Mouse (Mus musculus) bone marrow macrophage, adult 2 months (primary cell): ENCODE results near the gene Iqcb1. TPM values are rescaled to one million over a fixed set of nuclear protein-coding genes. Genes with fewer than 3 reads are reported as not detected.
A peak's percentile ranks its signal among the peaks of the same experiment; 100 is the strongest.
"Not testable (repeated sequence)": the region's sequence is repeated elsewhere in the genome, so short reads cannot be mapped to it uniquely, and the experiment has no call there.

Experiments
- H3K27ac ChIP-seq: 2 replicates; pipeline ENCODE4 v1.5.1; 2012; ENCODE audit warnings: low read depth, low read length; ENCODE audit not compliant: insufficient read depth
- H3K4me1 ChIP-seq: 2 replicates; pipeline ENCODE4 v1.6.1; 2012; ENCODE audit warnings: low read length; ENCODE audit not compliant: control insufficient read depth, insufficient read depth
- H3K4me3 ChIP-seq: 2 replicates; pipeline ENCODE4 v1.5.1; 2012; ENCODE audit warnings: mild to moderate bottlenecking, low read length, moderate library complexity; ENCODE audit not compliant: insufficient read depth
- CTCF ChIP-seq: IDR thresholded peaks from 2 replicates; pipeline ENCODE4 v1.5.1; 2012; ENCODE audit warnings: low read depth, mild to moderate bottlenecking, low read length, moderate library complexity
- POLR2A ChIP-seq: IDR thresholded peaks from 2 replicates; pipeline ENCODE4 v1.6.1; 2012; ENCODE audit warnings: mild to moderate bottlenecking, low read depth, low read length, borderline replicate concordance
- polyA plus RNA-seq: library from polyadenylated mRNA; stranded (reverse); fragments of >200 nt; gene quantifications from 2 replicates; pipeline ENCODE4 v1.2.4, GENCODE M21; 2012; ENCODE audit not compliant: missing spikeins, insufficient read depth, insufficient read length

Gene Iqcb1
- polyA plus RNA-seq, 1 experiment, result 6.9 TPM

DNA sequence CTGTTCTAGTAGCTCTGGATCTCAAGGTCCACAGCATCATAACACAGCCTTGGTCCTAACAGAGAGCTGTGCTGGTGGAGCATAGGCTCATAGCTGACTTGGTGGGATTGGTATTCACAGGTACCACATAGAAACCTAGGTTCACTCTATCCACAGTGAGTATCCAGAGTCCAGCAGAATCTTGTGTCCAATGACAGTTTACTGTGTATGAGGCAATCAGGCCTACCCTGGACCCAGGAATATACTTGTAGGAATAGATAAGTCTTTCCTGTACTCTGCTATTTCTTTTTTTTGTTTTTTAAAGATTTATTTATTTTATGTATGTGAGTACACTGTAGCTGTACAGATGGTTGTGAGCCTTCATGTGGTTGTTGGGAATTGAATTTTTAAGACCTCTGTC lies 11.3 kb upstream of the Iqcb1 start:
- H3K4me1 ChIP-seq, result peaks cover 5% of the 10 kb centered on the region
- H3K4me3 ChIP-seq, result no peak overlapping the region
- TF ChIP-seq CTCF (no peak), POLR2A (no peak)
- H3K27ac ChIP-seq, result no peak overlapping the region

DNA sequence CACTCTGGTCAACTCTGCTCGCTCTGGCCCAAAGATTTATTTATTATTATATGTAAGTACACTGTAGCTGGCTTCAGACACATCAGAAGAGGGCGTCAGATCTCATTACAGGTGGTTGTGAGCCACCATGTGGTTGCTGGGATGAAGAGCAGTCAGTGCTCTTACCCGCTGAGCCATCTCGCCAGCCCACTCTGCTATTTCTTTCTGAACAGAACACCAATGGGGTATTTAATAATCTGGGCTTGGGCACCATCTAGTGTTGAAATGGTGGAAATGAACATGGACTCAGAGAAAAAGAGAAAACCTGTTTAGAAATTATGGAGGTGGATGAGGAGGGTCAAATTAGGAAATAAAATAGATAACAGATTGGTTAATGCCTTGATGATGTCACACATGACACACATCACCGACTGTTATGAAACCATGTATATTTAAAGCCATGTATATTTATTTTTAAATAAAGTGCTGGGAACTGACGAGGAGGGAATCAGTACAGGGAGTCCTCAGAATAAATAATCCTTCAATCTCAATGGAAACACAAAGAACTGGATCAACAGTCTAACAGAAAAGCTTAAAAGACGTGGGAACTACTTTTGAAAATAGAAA lies 10.8 kb upstream of the Iqcb1 start:
- TF ChIP-seq POLR2A (no peak), CTCF (0 out of 2 replicates have a peak, but pooled peaks have one; percentile 24)
- no peak overlapping the region for H3K4me3 ChIP-seq
- H3K27ac ChIP-seq, result no peak overlapping the region
- peaks cover 6% of the 10 kb centered on the region for H3K4me1 ChIP-seq

DNA sequence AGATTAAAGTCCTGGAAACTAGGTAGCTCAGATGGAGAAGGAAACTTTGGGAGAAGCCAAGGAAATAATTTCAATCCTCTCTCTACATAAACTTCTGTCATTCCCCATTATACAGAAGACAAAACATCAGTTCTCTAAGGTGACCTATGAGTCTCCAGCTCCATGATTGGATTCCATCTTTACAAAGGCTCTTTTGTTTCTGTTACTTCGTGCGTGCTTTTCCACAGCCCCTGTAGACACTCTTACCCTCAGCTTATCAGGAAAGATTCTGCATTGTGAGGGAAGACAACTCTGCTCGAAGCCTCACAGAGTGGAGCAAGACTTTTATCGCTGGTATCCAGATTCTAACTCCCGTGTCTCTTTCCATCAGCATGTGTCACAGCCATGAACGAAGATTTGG lies 8.2 kb upstream of the Iqcb1 start:
- Histone ChIP-seq H3K4me3 (no peak overlapping the region), H3K27ac (no peak overlapping the region)

DNA sequence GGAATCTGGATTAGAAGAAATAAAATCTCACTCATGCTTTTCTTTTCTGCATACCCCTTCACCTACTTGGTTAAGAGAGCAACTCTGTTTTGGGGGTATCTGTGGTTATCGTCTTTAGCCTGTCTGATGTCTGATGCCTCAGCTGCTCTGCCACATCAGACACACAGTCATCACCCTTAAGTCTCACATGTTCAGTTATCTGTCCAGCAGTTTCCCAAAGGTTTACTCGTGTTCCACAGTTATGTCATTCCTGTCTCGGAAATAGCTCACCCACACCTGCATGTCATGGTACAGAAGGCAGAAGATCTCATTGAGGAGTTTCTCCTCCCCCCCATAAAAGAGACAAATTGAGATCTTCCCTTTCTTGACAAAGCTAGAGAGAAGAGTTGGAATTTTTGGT lies 7.4 kb upstream of the Iqcb1 start:
- TF ChIP-seq POLR2A, result no peak
- TF ChIP-seq CTCF, result no peak
- H3K4me3 ChIP-seq, result no peak overlapping the region
- H3K4me1 ChIP-seq, result peaks cover 6% of the 10 kb centered on the region

More for the DNA sequence above, 8.2 kb upstream of the Iqcb1 start:
- TF ChIP-seq POLR2A (no peak), CTCF (no peak)
- peaks cover 6% of the 10 kb centered on the region for H3K4me1 ChIP-seq

DNA sequence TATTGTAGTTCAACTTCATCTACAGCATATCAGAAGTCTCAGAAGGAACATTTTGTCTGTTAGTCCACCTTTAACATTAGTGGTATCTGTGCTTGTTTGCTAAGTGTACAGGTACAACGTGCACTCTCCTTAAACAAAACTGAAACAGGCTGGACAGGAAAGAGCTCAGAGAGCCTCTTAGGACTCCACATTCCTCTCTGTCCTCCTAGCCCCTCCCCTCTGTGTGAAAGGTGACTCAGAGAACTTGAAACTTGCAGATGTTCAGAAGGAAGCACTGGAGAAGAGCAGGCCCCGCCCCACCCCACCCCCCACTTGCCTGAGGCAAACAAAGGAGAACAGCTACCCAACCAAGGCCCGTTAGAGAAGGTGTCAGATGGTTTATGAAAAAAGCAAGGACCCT lies 6.7 kb upstream of the Iqcb1 start:
- Histone ChIP-seq H3K4me3 (no peak overlapping the region), H3K4me1 (peaks cover 6% of the 10 kb centered on the region), H3K27ac (no peak overlapping the region)
- TF ChIP-seq CTCF (no peak), POLR2A (no peak)

More for the DNA sequence above, 7.4 kb upstream of the Iqcb1 start:
- no peak overlapping the region for H3K27ac ChIP-seq

DNA sequence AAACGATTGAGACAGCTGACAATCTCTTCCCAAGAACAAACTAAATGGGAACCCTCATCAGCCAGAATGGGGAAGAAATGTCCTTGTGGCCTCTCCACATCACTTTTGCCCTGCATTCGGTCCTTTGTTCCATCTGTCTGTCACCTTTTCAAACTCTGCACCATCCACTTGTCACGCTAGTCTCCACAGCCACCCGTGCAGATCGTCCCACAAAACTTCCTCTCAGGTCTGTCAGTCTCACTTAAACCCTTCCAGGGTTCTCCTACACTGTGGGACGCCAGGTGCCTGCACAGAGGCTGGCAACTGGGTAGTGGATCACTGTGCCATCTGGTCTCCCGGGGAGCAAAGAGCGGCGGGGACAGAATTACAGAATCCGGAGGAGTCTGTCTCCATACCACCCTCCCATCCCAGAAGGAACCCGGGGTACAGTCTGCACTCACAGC lies 553 bp upstream of the Iqcb1 start:
- Histone ChIP-seq H3K4me1 (peaks cover 5% of the 10 kb centered on the region), H3K27ac (no peak overlapping the region)
- TF ChIP-seq CTCF (no peak), POLR2A (no peak)

DNA sequence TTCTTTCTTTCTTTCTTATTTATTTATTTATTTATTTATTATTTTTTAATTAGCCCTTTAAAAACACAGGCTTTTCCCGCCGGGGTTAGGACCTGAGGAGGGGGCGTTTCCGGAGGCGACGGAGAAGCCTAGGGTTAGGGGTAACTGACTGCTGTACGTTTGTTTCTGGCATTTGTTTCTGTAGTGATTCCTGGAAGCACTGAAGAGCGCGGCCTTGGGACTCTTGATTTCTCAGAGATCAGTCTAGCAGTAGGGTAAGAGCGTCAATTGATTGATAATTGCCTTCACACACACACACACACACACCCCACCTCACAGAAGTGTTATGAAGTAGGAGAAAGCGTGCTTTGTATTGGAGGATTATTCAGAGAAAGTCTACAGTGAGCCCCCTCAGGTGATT lies 635 bp downstream of the Iqcb1 start:
- Histone ChIP-seq H3K4me1 (peaks cover 5% of the 10 kb centered on the region), H3K27ac (no peak overlapping the region), H3K4me3 (peak overlapping the region; percentile 93)
- no peak for TF ChIP-seq POLR2A
- no peak for TF ChIP-seq CTCF

More for the DNA sequence above, 553 bp upstream of the Iqcb1 start:
- H3K4me3 ChIP-seq, result peak overlapping the region; percentile 93

DNA sequence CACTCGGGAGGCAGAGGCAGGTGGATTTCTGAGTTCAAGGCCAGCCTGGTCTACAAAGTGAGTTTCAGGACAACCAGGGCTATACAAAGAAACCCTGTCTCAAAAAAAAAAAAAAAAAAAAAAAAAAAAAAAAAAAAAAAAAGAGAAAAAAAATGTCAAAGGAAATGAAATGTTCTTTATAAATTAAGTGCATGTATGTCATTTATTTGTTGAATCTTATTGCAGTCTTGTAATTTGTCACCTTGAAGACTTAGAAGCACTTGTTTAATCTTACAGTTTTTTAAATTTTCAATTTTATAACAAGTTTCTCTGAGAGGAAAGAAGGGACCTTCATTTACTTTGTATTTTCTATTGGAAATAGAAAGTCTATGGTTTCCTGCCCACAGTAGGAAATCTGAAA lies 18.7 kb downstream of the Iqcb1 start:
- not testable (repeated sequence) for H3K4me3 ChIP-seq, H3K4me1 ChIP-seq, H3K27ac ChIP-seq

DNA sequence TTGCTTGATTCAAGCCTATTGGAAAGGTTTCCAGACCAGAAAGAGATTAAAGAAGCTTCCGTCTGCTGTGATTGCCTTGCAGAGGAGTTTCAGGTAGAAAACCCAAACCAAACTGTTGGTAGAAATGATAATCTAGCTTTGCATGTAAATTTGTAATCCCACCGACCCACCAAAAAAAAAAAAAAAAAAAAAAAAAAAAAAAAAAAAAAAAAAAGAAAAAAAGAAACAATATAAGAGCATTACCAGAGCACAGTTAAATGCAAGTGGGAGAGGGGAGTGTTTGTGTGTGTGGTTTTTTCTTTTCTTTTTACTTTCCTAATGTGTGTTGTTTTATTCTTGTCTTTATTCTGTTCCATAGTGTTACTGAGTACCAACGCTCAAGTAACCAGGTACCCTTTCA lies 23.0 kb downstream of the Iqcb1 start:
- no peak for TF ChIP-seq POLR2A
- TF ChIP-seq CTCF, result no peak
- Histone ChIP-seq H3K27ac (no peak overlapping the region), H3K4me1 (no peaks in the 10 kb centered on the region), H3K4me3 (no peak overlapping the region)

DNA sequence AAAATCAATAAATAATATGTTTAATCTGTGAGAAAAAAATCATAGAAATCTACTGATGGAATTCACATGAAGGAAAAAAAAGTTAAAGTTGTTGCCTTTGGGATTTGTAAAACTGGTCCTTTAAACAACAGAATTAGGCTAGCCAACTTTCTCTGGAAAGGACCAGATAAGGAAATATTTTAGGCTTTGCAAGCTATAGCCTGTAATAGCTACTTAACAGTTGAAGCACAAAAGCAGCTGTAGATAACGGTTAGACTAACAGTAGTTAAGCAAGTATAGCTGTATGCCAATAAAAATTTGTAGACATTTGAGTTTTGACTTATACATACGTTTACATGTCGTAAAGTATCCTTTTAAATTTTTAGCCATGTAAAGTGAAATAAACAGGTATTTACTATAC lies 35.4 kb downstream of the Iqcb1 start:
- TF ChIP-seq CTCF (no peak), POLR2A (no peak)
- H3K27ac ChIP-seq, result no peak overlapping the region

DNA sequence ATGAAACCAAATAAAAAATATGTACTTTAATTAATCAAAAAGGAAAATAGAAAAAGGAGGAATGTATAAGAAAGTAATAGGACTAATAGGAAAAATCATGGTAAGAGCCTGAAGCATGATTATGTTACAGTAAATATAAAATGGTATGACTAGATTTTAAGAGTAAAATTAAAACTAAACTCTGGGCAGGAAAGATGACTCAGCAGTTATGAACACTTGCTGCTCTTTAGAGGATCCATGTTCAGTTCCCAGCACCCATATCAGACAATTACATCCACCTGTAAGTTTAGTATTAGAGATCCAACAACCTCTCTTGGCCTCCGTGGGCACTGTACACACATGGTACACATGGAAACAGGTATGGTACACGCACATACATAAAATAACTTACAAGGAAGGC lies 41.3 kb downstream of the Iqcb1 start:
- Histone ChIP-seq H3K4me3 (no peak overlapping the region), H3K4me1 (peaks cover 5% of the 10 kb centered on the region), H3K27ac (no peak overlapping the region)
- TF ChIP-seq POLR2A (no peak), CTCF (no peak)

More for the DNA sequence above, 35.4 kb downstream of the Iqcb1 start:
- Histone ChIP-seq H3K4me1 (no peaks in the 10 kb centered on the region), H3K4me3 (no peak overlapping the region)
